Mouse (Mus musculus) brain, embryonic 14.5 days (tissue): ENCODE data around the gene Mrc1.

Source experiments
- CTCF ChIP-seq: fragments of 200-500 bp; IDR thresholded peaks from 2 replicates; pipeline ENCODE4 v1.5.1; 2012; ENCODE audit warnings: inconsistent platforms, mild to moderate bottlenecking, moderate library complexity, borderline replicate concordance; ENCODE audit not compliant: insufficient read depth, insufficient read length; ENCODE audit errors: extremely low read depth
- POLR2A ChIP-seq: fragments of 200-500 bp; IDR thresholded peaks from 2 replicates; pipeline ENCODE4 v1.6.1; 2012; ENCODE audit warnings: mild to moderate bottlenecking, inconsistent platforms, borderline replicate concordance; ENCODE audit not compliant: poor library complexity, insufficient read depth, insufficient read length, severe bottlenecking; ENCODE audit errors: extremely low read depth

- no peak for TF ChIP-seq POLR2A
- TF ChIP-seq CTCF, result no peak
Measured at GRCm38 (mm10) chr2:14279256-14279655, 50.1 kb downstream of the Mrc1 start.
